Mouse (Mus musculus): ENCODE measurements around the gene 1810043G02Rik.

DNA sequence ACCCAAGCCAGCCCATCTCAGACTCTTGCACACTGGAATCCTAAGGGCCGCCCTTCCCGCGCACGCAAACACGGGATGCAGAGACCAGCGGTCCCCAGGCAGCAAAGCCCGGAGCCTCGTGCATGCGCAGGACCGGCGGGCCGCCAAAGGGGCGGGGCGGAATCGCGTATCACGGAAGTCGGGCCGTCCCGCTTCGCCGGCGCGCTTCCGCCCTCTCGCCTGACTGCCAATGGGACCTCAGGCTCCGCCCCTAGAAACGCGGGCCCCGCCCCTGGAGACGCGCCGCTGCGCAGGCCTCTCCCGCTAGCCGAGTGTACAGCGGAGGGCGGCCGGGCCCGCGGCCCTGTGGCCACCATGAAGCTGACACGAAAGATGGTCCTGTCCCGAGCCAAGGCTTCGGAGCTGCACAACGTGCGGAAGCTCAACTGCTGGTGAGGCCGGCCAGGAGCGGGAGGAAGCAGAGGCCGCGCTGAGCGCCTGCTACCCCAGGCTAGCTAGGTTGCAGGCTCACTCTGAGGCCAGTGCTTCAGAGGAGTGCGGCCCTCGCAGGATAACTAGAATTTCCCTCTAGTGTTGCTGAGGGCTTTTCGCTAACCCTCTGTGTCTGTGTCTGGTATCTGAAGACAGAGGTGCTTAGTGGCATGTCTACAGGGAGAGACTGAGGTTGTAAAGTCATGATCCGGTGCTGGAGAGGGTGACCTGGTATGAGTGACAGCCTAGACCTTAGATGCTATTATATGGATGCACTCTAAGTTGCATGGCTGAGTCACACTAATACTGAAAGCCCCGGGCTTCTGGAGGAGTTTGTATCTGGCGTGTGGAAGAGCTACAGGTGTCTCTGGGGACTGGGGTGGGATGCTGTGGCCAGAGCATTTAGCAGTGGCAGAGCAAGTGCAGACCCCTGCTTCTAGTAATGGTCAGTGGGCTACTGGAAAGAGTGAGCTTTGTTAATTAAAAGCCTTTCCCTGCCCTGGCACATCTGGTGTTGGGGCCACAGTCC is at the start of gene 1810043G02Rik:
- no peak for TF ChIP-seq CTCF (IDR thresholded peaks at IDR 0.05; ENCODE audit: control insufficient read depth, insufficient read depth, insufficient read length)
- no peak for TF ChIP-seq USF1 (IDR thresholded peaks at IDR 0.05; ENCODE audit: low read depth)
- peak; percentile 76 for TF ChIP-seq MAX (IDR thresholded peaks at IDR 0.05)
- no peak for TF ChIP-seq CEBPB (IDR thresholded peaks at IDR 0.05; ENCODE audit: low read depth)
